Mouse (Mus musculus): Measurements from ENCODE around the gene Snhg11.

DNA sequence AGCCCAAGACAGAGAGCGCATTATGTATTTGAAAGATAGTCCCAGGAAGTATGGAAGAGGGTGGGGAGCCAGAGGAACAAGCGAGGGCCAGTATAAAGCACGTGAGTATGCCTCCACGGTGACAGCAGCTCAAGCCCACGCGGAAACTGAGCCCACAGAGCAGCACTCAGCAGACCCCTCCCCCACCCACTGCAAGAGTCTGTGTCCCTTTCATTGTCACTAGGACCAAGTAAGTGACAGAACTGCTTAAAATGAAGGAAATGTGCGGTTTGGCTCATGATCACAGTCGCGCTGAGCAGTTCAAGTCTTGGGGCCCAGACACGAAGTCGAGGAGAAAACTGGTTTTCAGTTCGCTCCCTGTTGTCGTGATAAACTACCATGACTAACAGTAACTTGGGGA lies 41.1 kb upstream of the Snhg11 start:
- TF ChIP-seq CTCF (IDR thresholded peaks at IDR 0.05; ENCODE audit: low read depth, low read length) (no peak), GATA1 (IDR thresholded peaks at IDR 0.05; ENCODE audit: borderline replicate concordance, low read length) (no peak), POLR2AphosphoS5 (IDR thresholded peaks at IDR 0.05; ENCODE audit: insufficient replicate concordance, low read depth, low read length) (no peak), TAL1 (conservative IDR thresholded peaks at IDR 0.05; ENCODE audit: low read depth, low read length) (no peak), GATA2 (IDR thresholded peaks at IDR 0.05; ENCODE audit: borderline replicate concordance, low read depth, low read length) (no peak)
